Mouse (Mus musculus) left cerebral cortex, postnatal 25 days (tissue): Measurements from ENCODE around the gene G6pc3. TPM values are rescaled to one million over a fixed set of nuclear protein-coding genes. Genes with fewer than 3 reads are reported as not detected.
A peak's percentile ranks its signal among the peaks of the same experiment; 100 is the strongest.
"Not testable (repeated sequence)": the region's sequence is repeated elsewhere in the genome, so short reads cannot be mapped to it uniquely, and the experiment has no call there.

Source experiments
- DNase-seq, 2 experiments: peaks; one replicate each; pipeline ENCODE4 v3.0.0; 2022; ENCODE audit warnings: low spot score in 2 of 2, mixed read lengths in 1 of 2
- intact Hi-C: fragments of 180-260 bp; cut with DNase I; formaldehyde crosslinking; loops from one replicate; pipeline ENCODE4 v1.15.1; 2025
- total RNA-seq, 2 experiments: library from RNA; stranded (reverse); gene quantifications; 2 replicates each; pipeline ENCODE4 v1.2.3; 2021

Gene G6pc3
- total RNA-seq = 10 to 100 TPM; 55.7 to 61.8 TPM

- intact Hi-C loops = loop anchor here (1.0 to 5.0 kb wide), 3 partner anchors 28 to 58 kb away; partner anchors contain the start of gene BC030867
- DNase-seq = peak; percentile 89 to 95
Observed at GRCm38 (mm10) chr11:102189461-102190436, at the start of gene G6pc3. Gene G6pc3 (plus strand): TSS chr11:102189620.

GRCm38 (mm10) chr11:102140508-102140907, 48.9 kb upstream of the G6pc3 start:
- peak; percentile 62 to 70 for DNase-seq
- intact Hi-C loops = no loop called here

GRCm38 (mm10) chr11:102142355-102142754, 47.1 kb upstream of the G6pc3 start:
- no peak for DNase-seq
- intact Hi-C loops = no loop called here

GRCm38 (mm10) chr11:102144957-102145470, 44.4 kb upstream of the G6pc3 start:
- intact Hi-C loops = no loop called here
- no peak for DNase-seq

GRCm38 (mm10) chr11:102145471-102146001, 43.9 kb upstream of the G6pc3 start, which contains the start of gene Nags:
Gene Nags (plus strand): TSS chr11:102145513.
- DNase-seq = no peak
- intact Hi-C loops = no loop called here

GRCm38 (mm10) chr11:102146005-102146404, 43.4 kb upstream of the G6pc3 start:
- DNase-seq = no peak

GRCm38 (mm10) chr11:102146531-102146930, 42.9 kb upstream of the G6pc3 start:
- no peak for DNase-seq
- intact Hi-C loops = no loop called here

More at GRCm38 (mm10) chr11:102146005-102146404, 43.4 kb upstream of the G6pc3 start:
- intact Hi-C loops = no loop called here

GRCm38 (mm10) chr11:102147213-102147989, 42.0 kb upstream of the G6pc3 start:
- no peak for DNase-seq
- intact Hi-C loops = no loop called here

GRCm38 (mm10) chr11:102156039-102156785, 33.2 kb upstream of the G6pc3 start, which contains the start of gene Tmem101:
Gene Tmem101 (minus strand): TSS chr11:102156404.
- DNase-seq = peak; percentile 89 to 93
- intact Hi-C loops = no loop called here

- no peak for DNase-seq
- intact Hi-C loops = no loop called here
Observed at GRCm38 (mm10) chr11:102156786-102157089, 32.7 kb upstream of the G6pc3 start.

GRCm38 (mm10) chr11:102158024-102158423, 31.4 kb upstream of the G6pc3 start:
- intact Hi-C loops, DNase-seq: not testable (repeated sequence)

GRCm38 (mm10) chr11:102159781-102160180, 29.6 kb upstream of the G6pc3 start:
- no peak for DNase-seq
- intact Hi-C loops = loop anchor here (1.0 kb wide), 1 partner anchor 9 kb away; no protein-coding TSS in a partner anchor

GRCm38 (mm10) chr11:102165971-102166722, 23.3 kb upstream of the G6pc3 start:
- DNase-seq = peak in 1 of 2 experiments; percentile 67

GRCm38 (mm10) chr11:102167539-102167938, 21.9 kb upstream of the G6pc3 start:
- intact Hi-C loops = no loop called here
- no peak for DNase-seq

More at GRCm38 (mm10) chr11:102165971-102166722, 23.3 kb upstream of the G6pc3 start:
- intact Hi-C loops = no loop called here

GRCm38 (mm10) chr11:102168689-102169088, 20.7 kb upstream of the G6pc3 start:
- no peak for DNase-seq
- intact Hi-C loops = no loop called here

GRCm38 (mm10) chr11:102179836-102180235, 9.6 kb upstream of the G6pc3 start:
- DNase-seq = no peak
- intact Hi-C loops = no loop called here

GRCm38 (mm10) chr11:102184253-102184645, 5.2 kb upstream of the G6pc3 start:
- no peak for DNase-seq
- intact Hi-C loops = no loop called here
